13 mouse cellular contexts compared by ENCODE assay signal in genomic region chr10:62713457-62713856, GRCm38 (mm10).
"Had no signal": no experiment of that assay in that cellular context is flagged by ENCODE, and none has a peak within 500 bp of the region (broad histone marks: within the 10 kb centered on the region; RNA-seq: fewer than 3 reads in every experiment).

No protein-coding gene starts in this region.

- H3K4me2 ChIP-seq: liver, embryonic 12.5 days; lung, embryonic 15.5 days; midbrain, embryonic 12.5 days; neural tube, embryonic 13.5 days; stomach, embryonic 15.5 days had no signal

- H3K4me3 ChIP-seq: limb, embryonic 10.5 days; liver, embryonic 12.5 days; lung, embryonic 15.5 days; midbrain, embryonic 12.5 days; neural tube, embryonic 13.5 days; stomach, embryonic 15.5 days had no signal

- H3K27ac ChIP-seq: limb, embryonic 10.5 days; liver, embryonic 12.5 days; lung, embryonic 15.5 days; midbrain, embryonic 12.5 days; neural tube, embryonic 13.5 days; stomach, embryonic 15.5 days had no signal

- H3K27me3 ChIP-seq: liver, embryonic 12.5 days; lung, embryonic 15.5 days; midbrain, embryonic 12.5 days; neural tube, embryonic 13.5 days; stomach, embryonic 15.5 days had no signal

- H3K9me3 ChIP-seq: limb, embryonic 10.5 days; liver, embryonic 12.5 days; lung, embryonic 15.5 days; midbrain, embryonic 12.5 days; neural tube, embryonic 13.5 days; stomach, embryonic 15.5 days had no signal

- ATAC-seq: inflammation-experienced regulatory T-cells, adult 6 months; intestine, postnatal 0 days; liver, embryonic 12.5 days; midbrain, embryonic 16.5 days had no signal

- DNase-seq: right cerebral cortex, adult 18-20 months; right cerebral cortex, postnatal 25 days; thymus, adult 2 months; thymus, postnatal 25 days had no signal

- H3K36me3 ChIP-seq: limb, embryonic 10.5 days; liver, embryonic 12.5 days; lung, embryonic 15.5 days; midbrain, embryonic 12.5 days; neural tube, embryonic 13.5 days; stomach, embryonic 15.5 days had no signal

- H3K4me1 ChIP-seq: limb, embryonic 10.5 days; liver, embryonic 12.5 days; lung, embryonic 15.5 days; midbrain, embryonic 12.5 days; neural tube, embryonic 13.5 days; stomach, embryonic 15.5 days had no signal

- H3K9ac ChIP-seq: liver, embryonic 12.5 days; lung, embryonic 15.5 days; midbrain, embryonic 12.5 days; neural tube, embryonic 13.5 days; stomach, embryonic 15.5 days had no signal
